Mouse (Mus musculus) left cerebral cortex, postnatal 4 days (tissue): ENCODE measurements at regions not wholly inside any gene's neighbourhood (a gene's known extent, or its start where the extent isn't known, plus 50 kb on each side); places are given as distances from the start of the nearest gene placed in this dataset.
A peak's percentile ranks its signal among the peaks of the same experiment; 100 is the strongest.

Experiments used
- DNase-seq: peaks from one replicate; pipeline ENCODE4 v3.0.0-alpha.2; 2022
- intact Hi-C: fragments of 180-260 bp; cut with DNase I; formaldehyde crosslinking; loops from one replicate; pipeline ENCODE4 v1.15.1; 2025

DNA sequence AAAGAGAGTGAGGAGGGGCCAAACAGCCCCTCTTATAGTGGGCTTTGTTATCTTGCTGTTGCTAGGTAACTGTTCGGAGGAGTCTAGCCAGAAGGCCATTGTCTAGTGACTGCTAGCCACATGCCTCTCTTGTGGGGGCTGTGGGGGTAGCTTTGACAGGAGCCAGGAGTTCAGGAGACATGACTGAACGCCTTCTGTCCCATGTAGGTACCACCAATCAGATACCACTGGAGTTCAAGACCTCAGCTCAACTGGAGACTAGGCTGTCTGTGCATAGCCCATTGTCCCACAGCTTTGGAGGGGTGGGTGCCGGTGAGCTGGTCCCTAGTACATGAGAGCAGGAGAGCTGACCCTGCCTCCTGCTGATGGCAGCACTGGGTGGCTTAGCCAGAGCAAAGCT lies 82.4 kb upstream of the Unc93a2 start:
- no peak for DNase-seq
- intact Hi-C loops: no loop called here

DNA sequence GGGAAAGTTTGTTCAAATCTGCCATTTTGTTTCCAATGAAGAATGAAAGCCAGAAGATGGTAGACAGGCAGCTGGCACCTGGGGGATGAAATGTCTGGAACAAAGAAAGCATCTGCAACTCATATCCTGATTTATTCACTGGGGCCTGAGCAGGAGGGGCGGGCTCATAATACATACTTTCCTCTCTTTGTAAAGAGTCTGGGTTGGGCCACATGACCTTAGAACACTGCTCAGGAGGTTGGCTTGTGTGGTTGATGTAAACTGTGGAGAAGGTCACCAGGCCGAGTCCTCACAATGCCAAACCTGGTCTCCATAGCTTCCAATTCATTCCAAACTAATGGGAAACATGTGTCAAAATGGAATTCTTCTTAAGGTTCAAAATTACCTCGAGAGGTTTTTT lies 79.6 kb upstream of the Unc93a2 start:
- intact Hi-C loops: no loop called here
- DNase-seq: no peak

DNA sequence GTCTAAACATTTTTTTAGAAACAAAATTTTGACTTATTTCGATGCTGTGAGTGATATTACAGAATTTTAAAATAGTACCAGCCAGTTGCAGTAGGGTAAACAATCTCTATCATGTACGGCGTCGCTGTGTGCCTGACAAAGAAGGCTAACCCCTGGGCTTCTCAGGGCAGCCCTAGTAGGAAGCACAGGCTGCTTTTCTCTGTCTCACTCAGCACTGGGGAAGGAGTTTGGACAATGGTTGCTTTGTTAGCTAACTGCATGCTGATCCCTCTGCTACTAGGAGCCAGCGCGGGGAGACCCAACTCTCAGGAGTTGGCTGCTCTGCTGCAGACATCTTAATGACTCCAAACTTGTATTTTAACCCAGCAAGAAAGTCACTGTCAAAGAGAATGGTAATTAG lies 75.9 kb upstream of the Unc93a2 start:
- intact Hi-C loops: no loop called here
- no peak for DNase-seq

DNA sequence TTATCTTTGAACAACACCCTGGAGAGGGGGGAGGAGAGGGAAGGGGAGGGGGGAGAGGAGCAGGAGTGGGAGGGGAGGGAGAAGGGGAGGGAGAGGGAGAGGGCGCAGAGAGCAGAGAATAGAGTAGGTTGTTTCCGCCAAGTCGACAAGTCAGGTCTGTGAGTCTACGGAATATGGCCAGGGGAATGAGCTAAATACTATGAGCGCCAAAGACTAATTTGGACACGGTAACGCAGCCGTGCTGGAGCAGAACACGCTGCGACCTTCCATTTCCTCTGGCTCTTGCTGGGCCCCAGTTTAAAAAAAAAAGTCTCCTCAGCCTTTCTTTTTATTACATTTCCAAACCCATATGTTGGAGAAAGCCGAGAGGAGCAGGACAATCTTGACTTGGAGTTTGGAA lies 71.7 kb upstream of the Unc93a2 start:
- DNase-seq: no peak
- intact Hi-C loops: no loop called here

DNA sequence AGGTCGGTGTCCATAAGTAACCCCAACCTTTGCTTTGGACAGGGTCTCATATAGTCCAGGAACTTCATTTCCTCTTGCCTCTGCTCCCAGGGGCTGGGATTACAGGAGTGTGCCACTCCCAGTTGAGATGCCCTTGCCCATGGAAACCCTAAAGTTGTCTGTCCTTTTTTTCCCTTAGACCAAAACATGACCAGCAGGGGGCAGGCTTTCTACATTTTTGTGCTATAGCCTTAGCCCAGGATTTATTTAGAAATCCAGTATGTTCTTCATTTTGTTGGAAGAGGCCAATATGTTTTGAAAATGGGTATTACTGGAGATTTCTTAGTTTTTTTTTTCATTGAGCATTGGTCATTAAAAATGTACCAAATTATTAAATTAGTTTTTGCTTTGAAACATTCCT lies 58.6 kb upstream of the Unc93a2 start:
- intact Hi-C loops: loop anchor here (5.0 kb wide), 1 partner anchor 378 kb away; no protein-coding TSS in a partner anchor
- peak; percentile 65 for DNase-seq

DNA sequence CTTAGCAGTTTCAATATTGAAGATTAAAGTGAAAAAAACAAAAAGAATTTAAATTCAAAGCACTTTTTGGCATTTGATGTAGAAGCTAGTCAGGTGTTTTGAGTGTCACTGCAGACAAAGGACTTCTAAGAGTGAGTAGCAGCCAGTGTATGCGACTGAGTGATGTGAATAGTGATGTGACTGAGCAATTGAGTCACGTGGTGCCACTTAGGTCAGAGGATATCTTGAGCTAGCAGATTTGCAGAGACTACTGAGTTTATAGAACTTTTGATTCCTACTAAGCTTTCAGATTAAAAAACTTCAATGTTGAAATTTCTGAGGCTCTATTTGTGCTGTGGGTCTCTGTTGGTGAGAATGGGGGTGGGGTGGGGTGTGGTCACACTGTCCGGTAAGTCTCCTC lies 49.8 kb upstream of the Unc93a2 start:
- intact Hi-C loops: no loop called here
- no peak for DNase-seq
